Mouse (Mus musculus) frontal cortex, postnatal 25 days (tissue): ENCODE measurements around the gene Kcnk13.
"Not testable (repeated sequence)": the region's sequence is repeated elsewhere in the genome, so short reads cannot be mapped to it uniquely, and the experiment has no call there.

Source experiments
- DNase-seq, 2 experiments: peaks; one replicate each; pipeline ENCODE4 v3.0.0; 2022; ENCODE audit warnings: low spot score in 2 of 2

Gene Kcnk13

GRCm38 (mm10) chr12:99965203-99966115, 1.2 kb downstream of the Kcnk13 start:
- DNase-seq, result no peak

- no peak for DNase-seq
Measured at GRCm38 (mm10) chr12:99966116-99966770, 1.9 kb downstream of the Kcnk13 start.

- no peak for DNase-seq
Measured at GRCm38 (mm10) chr12:99966881-99967363, 2.6 kb downstream of the Kcnk13 start.

- no peak for DNase-seq
Measured at GRCm38 (mm10) chr12:99969906-99970305, 5.6 kb downstream of the Kcnk13 start.

GRCm38 (mm10) chr12:99971205-99971894, 7.1 kb downstream of the Kcnk13 start:
- DNase-seq, result not testable (repeated sequence)

GRCm38 (mm10) chr12:99972825-99973224, 8.5 kb downstream of the Kcnk13 start:
- DNase-seq, result no peak

GRCm38 (mm10) chr12:99973659-99974058, 9.4 kb downstream of the Kcnk13 start:
- DNase-seq, result no peak

GRCm38 (mm10) chr12:99979541-99979940, 15.2 kb downstream of the Kcnk13 start:
- no peak for DNase-seq

- no peak for DNase-seq
Measured at GRCm38 (mm10) chr12:99986797-99987196, 22.5 kb downstream of the Kcnk13 start.

- DNase-seq, result no peak
Measured at GRCm38 (mm10) chr12:99988144-99988543, 23.8 kb downstream of the Kcnk13 start.

- no peak for DNase-seq
Measured at GRCm38 (mm10) chr12:99992362-99992862, 28.1 kb downstream of the Kcnk13 start.

- DNase-seq, result no peak
Measured at GRCm38 (mm10) chr12:99993146-99993890, 29.0 kb downstream of the Kcnk13 start.

- DNase-seq, result no peak
Measured at GRCm38 (mm10) chr12:99995951-99996350, 31.7 kb downstream of the Kcnk13 start.

GRCm38 (mm10) chr12:99999726-100000125, 35.4 kb downstream of the Kcnk13 start:
- DNase-seq, result no peak

GRCm38 (mm10) chr12:100000381-100000780, 36.1 kb downstream of the Kcnk13 start:
- no peak for DNase-seq

GRCm38 (mm10) chr12:100001246-100001645, 36.9 kb downstream of the Kcnk13 start:
- DNase-seq, result no peak

- no peak for DNase-seq
Measured at GRCm38 (mm10) chr12:100001910-100002309, 37.6 kb downstream of the Kcnk13 start.

- DNase-seq, result no peak
Measured at GRCm38 (mm10) chr12:100002914-100003587, 38.8 kb downstream of the Kcnk13 start.

- DNase-seq, result no peak
Measured at GRCm38 (mm10) chr12:100005285-100005684, 41.0 kb downstream of the Kcnk13 start.

- no peak for DNase-seq
Measured at GRCm38 (mm10) chr12:100006681-100007080, 42.4 kb downstream of the Kcnk13 start.

- no peak for DNase-seq
Measured at GRCm38 (mm10) chr12:100012839-100013238, 48.5 kb downstream of the Kcnk13 start.
